ENCODE assay signal across 8 mouse cellular contexts in genomic region chr7:101311061-101311460, GRCm38 (mm10). TPM values are rescaled to one million over a fixed set of nuclear protein-coding genes. Genes with fewer than 3 reads are reported as not detected.
DNase-seq lines count a peak whose midpoint lies in the region; ATAC-seq lines count a peak whose summit lies in the region.

No protein-coding gene starts in this region.

- peaks cover 23% of the 10 kb centered on the region; the same call in 1 of the 2 replicates for H3K4me1 ChIP-seq in kidney, embryonic 15.5 days
- H3K4me1 ChIP-seq in embryonic facial prominence, embryonic 11.5 days (ENCODE audit: control insufficient read depth, insufficient read depth, low read length): no peaks in the 10 kb centered on the region
- no peaks in the 10 kb centered on the region; the same call in 1 of the 2 replicates for H3K4me1 ChIP-seq in intestine, embryonic 14.5 days (replicated peaks; ENCODE audit: control insufficient read depth, insufficient read depth, low read length)
- H3K4me1 ChIP-seq in midbrain, embryonic 14.5 days (ENCODE audit: control insufficient read depth, insufficient read depth, low read length): no peaks in the 10 kb centered on the region

- H3K4me2 ChIP-seq in kidney, embryonic 15.5 days: peak overlapping the region; percentile 61
- H3K4me2 ChIP-seq in embryonic facial prominence, embryonic 11.5 days (ENCODE audit: low read depth, low read length): peak overlapping the region; percentile 22; the same call in 1 of the 2 replicates
- peak overlapping the region; percentile 58 for H3K4me2 ChIP-seq in intestine, embryonic 14.5 days (ENCODE audit: low read length)
- H3K4me2 ChIP-seq in midbrain, embryonic 14.5 days (ENCODE audit: low read length): peak overlapping the region; percentile 61

- peak overlapping the region; percentile 98 for H3K27ac ChIP-seq in kidney, embryonic 15.5 days
- no peak overlapping the region for H3K27ac ChIP-seq in embryonic facial prominence, embryonic 11.5 days (replicated peaks; ENCODE audit: low read depth, low read length)
- no peak overlapping the region for H3K27ac ChIP-seq in intestine, embryonic 14.5 days (ENCODE audit: low read depth)
- H3K27ac ChIP-seq in midbrain, embryonic 14.5 days (replicated peaks; ENCODE audit: low read depth, low read length): peak overlapping the region; percentile 86

- no peak overlapping the region for H3K9ac ChIP-seq in kidney, embryonic 15.5 days
- 0 out of 2 replicates have a peak overlapping the region, but pooled peaks have one; percentile 32 for H3K9ac ChIP-seq in embryonic facial prominence, embryonic 11.5 days (replicated peaks; ENCODE audit: low read length)
- H3K9ac ChIP-seq in intestine, embryonic 14.5 days (ENCODE audit: low read length): no peak overlapping the region
- no peak overlapping the region for H3K9ac ChIP-seq in midbrain, embryonic 14.5 days (replicated peaks; ENCODE audit: low read length)

- WGBS in kidney, embryonic 15.5 days: 29% methylated on average over 2 of the region's 2 CpGs
- WGBS in embryonic facial prominence, embryonic 11.5 days: 41% methylated on average over 2 of the region's 2 CpGs
- WGBS in intestine, embryonic 14.5 days: 26% methylated on average over 2 of the region's 2 CpGs
- 33% methylated on average over 2 of the region's 2 CpGs for WGBS in midbrain, embryonic 14.5 days

- peak overlapping the region; percentile 69 for H3K4me3 ChIP-seq in kidney, embryonic 15.5 days (replicated peaks)
- H3K4me3 ChIP-seq in embryonic facial prominence, embryonic 11.5 days (ENCODE audit: low read depth, low read length): no peak overlapping the region
- peak overlapping the region; percentile 57 for H3K4me3 ChIP-seq in intestine, embryonic 14.5 days (ENCODE audit: low read depth, low read length)
- peak overlapping the region; percentile 58; the same call in 1 of the 2 replicates for H3K4me3 ChIP-seq in midbrain, embryonic 14.5 days (replicated peaks; ENCODE audit: low read depth, low read length)

- H3K36me3 ChIP-seq in kidney, embryonic 15.5 days: no peaks in the 10 kb centered on the region
- H3K36me3 ChIP-seq in embryonic facial prominence, embryonic 11.5 days (replicated peaks; ENCODE audit: control insufficient read depth, insufficient read depth, low read depth, low read length): no peaks in the 10 kb centered on the region
- no peaks in the 10 kb centered on the region for H3K36me3 ChIP-seq in intestine, embryonic 14.5 days (ENCODE audit: control insufficient read depth, insufficient read depth, low read length)
- no peaks in the 10 kb centered on the region for H3K36me3 ChIP-seq in midbrain, embryonic 14.5 days (ENCODE audit: control insufficient read depth, insufficient read depth, low read length)

- no peaks in the 10 kb centered on the region for H3K27me3 ChIP-seq in kidney, embryonic 15.5 days
- no peaks in the 10 kb centered on the region for H3K27me3 ChIP-seq in embryonic facial prominence, embryonic 11.5 days (ENCODE audit: control insufficient read depth, insufficient read depth, low read length)
- no peaks in the 10 kb centered on the region for H3K27me3 ChIP-seq in intestine, embryonic 14.5 days (replicated peaks; ENCODE audit: control insufficient read depth, insufficient read depth, low read length)
- H3K27me3 ChIP-seq in midbrain, embryonic 14.5 days (ENCODE audit: control insufficient read depth, insufficient read depth, low read length): no peaks in the 10 kb centered on the region

- ATAC-seq in kidney, embryonic 15.5 days (replicated peaks; ENCODE audit: low FRiP score): no peak
- ATAC-seq in embryonic facial prominence, embryonic 11.5 days (replicated peaks; ENCODE audit: insufficient number of reproducible peaks, low FRiP score, low TSS enrichment, low read depth): no peak
- ATAC-seq in intestine, embryonic 14.5 days (replicated peaks; ENCODE audit: low FRiP score, low TSS enrichment, low read depth): no peak
- no peak for ATAC-seq in midbrain, embryonic 14.5 days (ENCODE audit: low FRiP score, low TSS enrichment)

- DNase-seq in kidney, adult 8-10 months: no peak
- no peak for DNase-seq in embryonic facial prominence, embryonic 11.5 days (ENCODE audit: low spot score)
- DNase-seq in intestine, embryonic 14.5 days (ENCODE audit: low spot score): no peak
- DNase-seq in midbrain, embryonic 14.5 days: no peak
- DNase-seq in cerebellum, postnatal 10 days: no peak
- DNase-seq in right cerebral cortex, postnatal 10 days (ENCODE audit: low spot score in 2 of 2): no peak
- DNase-seq in thymus, postnatal 0 days (ENCODE audit: low spot score): no peak

- no peaks in the 10 kb centered on the region for H3K9me3 ChIP-seq in kidney, embryonic 15.5 days (replicated peaks)
- H3K9me3 ChIP-seq in embryonic facial prominence, embryonic 11.5 days (replicated peaks; ENCODE audit: control insufficient read depth, low read length): no peaks in the 10 kb centered on the region
- H3K9me3 ChIP-seq in intestine, embryonic 14.5 days (ENCODE audit: control insufficient read depth, low read length): no peaks in the 10 kb centered on the region
- no peaks in the 10 kb centered on the region for H3K9me3 ChIP-seq in midbrain, embryonic 14.5 days (ENCODE audit: control insufficient read depth, low read length)

RNA-seq across cellular contexts. Expression of gene Stard10, which starts 5.8 kb away (rescaled TPM):
- 55.4 and 58.5 TPM in 2 replicates for polyA plus RNA-seq in kidney, embryonic 15.5 days (2015; fragmentation: Nextera tagmentation; extraction: Ambion mirVana)
- 13.5 and 15.6 TPM in 2 replicates for polyA plus RNA-seq in embryonic facial prominence, embryonic 11.5 days (2014; fragmentation: Nextera tagmentation; extraction: Ambion mirVana)
- polyA plus RNA-seq in intestine, embryonic 14.5 days (2014; fragmentation: Nextera tagmentation; extraction: Ambion mirVana): 123 and 134 TPM in 2 replicates
- 8.8 and 8.9 TPM in 2 replicates for polyA plus RNA-seq in midbrain, embryonic 14.5 days (2014; fragmentation: Nextera tagmentation; extraction: Ambion mirVana)
- polyA plus RNA-seq in thymus, postnatal 0 days (2015; fragmentation: Nextera tagmentation; extraction: Ambion mirVana): 12.3 and 14.6 TPM in 2 replicates

RNA-seq across cellular contexts. Expression of gene Atg16l2, which starts 9.0 kb away (rescaled TPM):
- polyA plus RNA-seq in kidney, embryonic 15.5 days (2015; fragmentation: Nextera tagmentation; extraction: Ambion mirVana): 17.4 and 18.5 TPM in 2 replicates
- polyA plus RNA-seq in embryonic facial prominence, embryonic 11.5 days (2014; fragmentation: Nextera tagmentation; extraction: Ambion mirVana): 7.2 and 7.3 TPM in 2 replicates
- 12.7 and 16.7 TPM in 2 replicates for polyA plus RNA-seq in intestine, embryonic 14.5 days (2014; fragmentation: Nextera tagmentation; extraction: Ambion mirVana)
- 17.6 and 20.6 TPM in 2 replicates for polyA plus RNA-seq in midbrain, embryonic 14.5 days (2014; fragmentation: Nextera tagmentation; extraction: Ambion mirVana)
- 28.5 and 29.7 TPM in 2 replicates for polyA plus RNA-seq in thymus, postnatal 0 days (2015; fragmentation: Nextera tagmentation; extraction: Ambion mirVana)

RNA-seq across cellular contexts. Expression of gene Arap1, which starts 36.8 kb away (rescaled TPM):
- 78.9 and 97.1 TPM in 2 replicates for polyA plus RNA-seq in kidney, embryonic 15.5 days (2015; fragmentation: Nextera tagmentation; extraction: Ambion mirVana)
- 13.5 and 14.1 TPM in 2 replicates for polyA plus RNA-seq in embryonic facial prominence, embryonic 11.5 days (2014; fragmentation: Nextera tagmentation; extraction: Ambion mirVana)
- polyA plus RNA-seq in intestine, embryonic 14.5 days (2014; fragmentation: Nextera tagmentation; extraction: Ambion mirVana): 70.1 and 72.1 TPM in 2 replicates
- polyA plus RNA-seq in midbrain, embryonic 14.5 days (2014; fragmentation: Nextera tagmentation; extraction: Ambion mirVana): 2.0 and 8.7 TPM in 2 replicates
- 31.1 and 34.4 TPM in 2 replicates for polyA plus RNA-seq in thymus, postnatal 0 days (2015; fragmentation: Nextera tagmentation; extraction: Ambion mirVana)

Comparison
In these comparisons a context has a peak if more than half of its experiments do, and no peak if none do; other contexts are left out.
1. H3K27ac ChIP-seq: peak in kidney, embryonic 15.5 days (single experiment) and midbrain, embryonic 14.5 days (single experiment); none in embryonic facial prominence, embryonic 11.5 days (single experiment) and intestine, embryonic 14.5 days (single experiment).
2. Peak in every context shown above with its lines, with median percentiles within 50 percentile points of each other: H3K4me2 ChIP-seq.